Mouse (Mus musculus) forelimb bud, embryonic 11.5 days (tissue): ENCODE results near the gene Asap2.

Experiments
- DNase-seq: peaks from one replicate; pipeline ENCODE4 v3.0.0-alpha.2; 2012; ENCODE audit warnings: low read depth, low spot score

Gene Asap2

DNA sequence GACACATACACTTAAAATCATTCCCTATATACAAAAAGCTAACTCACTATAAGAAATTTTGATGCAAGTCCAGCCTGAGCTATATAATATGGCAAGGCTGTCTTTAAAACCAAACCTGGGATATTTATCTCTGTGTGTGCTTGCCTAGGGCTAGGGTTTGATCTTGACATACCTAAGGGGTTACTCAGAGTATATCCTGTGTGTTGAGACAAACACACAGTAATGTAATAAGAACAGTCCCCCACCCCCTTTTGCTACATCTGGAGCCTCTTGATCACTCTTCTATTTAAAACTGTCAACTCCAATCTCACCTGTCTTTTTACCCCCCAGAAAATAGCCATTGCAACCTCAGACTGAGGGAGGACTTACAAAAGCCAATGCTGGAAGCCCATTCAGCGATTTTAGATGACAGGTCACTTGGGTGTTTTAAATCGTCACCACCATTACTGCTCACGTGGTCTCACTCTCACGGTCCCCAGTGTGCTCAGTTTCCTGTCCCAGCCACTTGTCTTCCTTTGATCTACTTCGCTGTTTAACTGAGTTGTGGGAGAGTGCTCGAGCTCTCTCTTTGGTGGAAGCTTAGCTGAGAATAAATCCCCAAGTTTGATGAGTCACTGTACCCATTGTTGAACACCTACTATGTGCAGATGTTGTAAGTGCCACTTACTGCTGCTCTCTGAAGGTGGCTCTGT lies 176.8 kb downstream of the Asap2 start:
- DNase-seq: no peak

DNA sequence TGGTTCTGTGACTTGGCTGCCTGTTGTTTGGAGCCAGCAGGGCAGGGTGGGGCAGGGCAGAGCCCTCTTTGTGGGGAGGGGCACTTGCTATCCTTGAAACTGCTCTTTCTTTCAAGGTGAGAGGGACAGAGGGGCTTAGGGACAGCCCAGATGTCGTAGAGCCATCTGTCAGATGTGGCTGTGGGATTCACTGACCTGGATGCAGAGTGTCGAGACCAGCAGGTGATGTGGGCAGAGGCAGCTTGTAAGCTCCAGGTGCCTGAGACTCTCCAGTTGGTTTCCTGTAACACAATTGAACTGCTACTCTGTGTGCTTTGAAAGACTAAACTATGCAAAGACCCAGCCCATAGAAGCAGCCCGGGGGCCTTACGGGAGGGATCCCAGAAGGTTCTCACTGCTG lies 177.5 kb downstream of the Asap2 start:
- DNase-seq: no peak

DNA sequence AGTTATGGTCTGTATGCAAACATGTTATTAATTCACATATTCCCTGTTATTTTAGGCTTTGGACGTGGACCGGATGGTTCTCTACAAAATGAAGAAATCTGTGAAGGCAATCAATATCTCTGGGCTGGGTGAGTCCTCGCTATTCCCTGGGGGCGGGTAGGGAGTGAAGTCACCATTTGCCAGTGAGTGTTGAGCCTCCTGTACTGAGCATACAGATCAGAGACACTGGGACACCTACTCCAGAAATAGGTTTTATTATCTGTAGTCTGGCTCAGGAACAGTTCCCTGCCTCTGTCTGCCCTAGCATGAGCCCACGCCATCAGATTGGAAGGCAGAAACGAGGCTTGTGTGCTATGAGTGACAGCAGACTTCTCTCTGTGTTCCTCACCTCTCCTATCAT lies 177.9 kb downstream of the Asap2 start:
- DNase-seq: no peak

DNA sequence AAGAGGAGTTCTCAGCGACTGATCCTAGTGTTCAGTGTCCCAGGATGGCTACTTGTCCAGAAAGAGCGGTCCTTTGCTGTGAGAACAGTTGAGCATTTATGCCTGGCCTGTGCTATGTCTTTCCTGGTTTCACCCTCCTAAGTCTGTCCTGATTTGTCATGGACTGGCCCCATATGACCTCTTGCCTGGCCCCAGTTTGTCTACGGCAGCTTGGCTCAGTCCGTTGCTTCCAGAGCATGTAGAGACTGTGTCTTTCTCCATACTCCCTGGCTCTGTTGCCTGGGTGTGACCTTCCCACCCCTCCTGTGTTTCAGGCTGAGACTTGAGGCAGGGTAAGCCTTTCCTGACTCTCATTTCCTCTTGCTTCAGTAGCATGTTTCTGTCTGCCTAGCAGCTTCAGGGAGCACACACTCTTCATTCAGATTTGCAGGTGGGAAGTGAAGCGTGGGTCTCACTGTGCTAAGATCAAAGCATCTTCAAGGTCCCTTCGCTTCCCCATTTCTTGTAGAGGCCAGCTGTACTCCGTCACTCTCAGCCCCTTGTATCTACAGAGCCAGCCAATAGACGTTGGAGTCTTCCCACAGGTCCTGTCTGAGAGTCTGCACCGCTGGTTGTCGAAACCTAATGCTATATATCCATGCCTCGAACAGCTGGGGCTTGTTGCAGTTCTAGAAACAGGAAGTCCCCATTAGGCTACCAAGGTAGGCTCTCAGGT lies 181.7 kb downstream of the Asap2 start:
- no peak for DNase-seq

DNA sequence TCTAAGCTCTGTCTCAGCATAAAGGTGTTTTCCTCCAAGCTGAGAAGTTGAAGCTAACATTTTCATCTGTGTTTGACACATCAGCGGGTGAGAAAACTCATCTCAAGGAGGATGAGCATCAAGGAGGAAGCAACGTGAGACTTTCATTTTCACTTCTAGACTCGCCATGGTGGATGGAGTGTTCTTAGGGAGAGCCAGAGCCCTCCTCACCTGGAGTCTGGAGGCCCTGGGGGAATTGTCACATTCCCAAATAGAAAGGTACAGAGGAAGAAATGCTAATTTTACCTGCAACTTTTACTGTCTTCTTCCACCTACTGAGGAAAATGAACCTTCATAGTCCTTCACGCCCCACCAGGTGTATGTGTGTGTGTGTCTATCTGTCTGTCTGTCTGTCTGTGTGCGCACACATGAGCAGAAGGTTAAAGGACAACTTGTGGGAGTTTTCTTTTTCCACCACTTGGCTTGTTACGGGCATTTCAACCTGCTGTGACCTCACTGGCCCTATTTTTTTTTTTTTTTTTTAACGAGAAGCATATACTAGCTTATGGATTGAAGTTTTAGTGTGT lies 183.7 kb downstream of the Asap2 start:
- DNase-seq: no peak

DNA sequence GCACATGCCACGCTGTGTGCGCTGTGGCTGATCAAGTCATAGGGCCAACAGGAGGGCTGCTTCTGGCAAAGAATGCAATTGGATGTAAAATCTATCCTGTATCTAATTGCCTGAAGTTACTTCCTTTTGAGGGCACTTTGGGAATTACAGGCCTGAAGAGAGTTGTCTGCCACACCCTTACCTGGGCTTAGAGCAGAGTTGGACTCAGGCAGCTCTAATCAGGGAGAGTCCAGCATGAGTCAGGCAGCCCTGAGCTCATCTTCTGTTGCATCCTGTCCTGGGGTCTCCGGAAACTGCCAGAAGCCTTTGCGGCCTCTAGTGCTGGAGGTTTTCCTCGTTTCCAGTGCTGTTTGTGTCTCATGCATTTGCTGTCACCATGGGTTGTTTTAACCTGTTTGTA lies 186.1 kb downstream of the Asap2 start:
- DNase-seq: no peak

DNA sequence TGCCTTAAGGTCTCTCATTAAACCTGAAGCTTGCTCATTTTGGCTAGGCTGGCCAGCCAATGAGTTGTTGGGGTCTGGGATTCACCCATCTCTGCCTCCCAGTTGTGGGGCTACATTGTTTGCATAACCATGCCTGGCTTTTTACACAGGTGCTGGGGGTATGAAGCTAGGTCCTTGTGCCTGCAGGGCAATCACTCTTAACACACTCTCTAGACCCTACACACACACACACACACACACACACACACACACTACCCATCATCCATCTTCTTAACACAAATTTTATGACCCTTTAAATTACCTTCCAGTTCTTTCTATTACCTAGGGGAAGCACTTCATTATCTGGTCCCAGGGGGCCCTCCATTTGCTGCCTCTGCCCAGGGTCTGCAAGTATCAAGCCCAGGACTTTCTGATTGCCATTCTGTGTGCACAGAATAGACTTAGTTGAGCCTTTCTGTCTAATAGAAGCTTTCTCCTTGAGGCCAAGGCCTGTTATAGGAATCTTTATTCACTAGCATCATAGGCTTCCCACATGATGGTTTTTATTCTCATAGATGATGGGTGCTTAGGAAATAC lies 187.0 kb downstream of the Asap2 start:
- no peak for DNase-seq

DNA sequence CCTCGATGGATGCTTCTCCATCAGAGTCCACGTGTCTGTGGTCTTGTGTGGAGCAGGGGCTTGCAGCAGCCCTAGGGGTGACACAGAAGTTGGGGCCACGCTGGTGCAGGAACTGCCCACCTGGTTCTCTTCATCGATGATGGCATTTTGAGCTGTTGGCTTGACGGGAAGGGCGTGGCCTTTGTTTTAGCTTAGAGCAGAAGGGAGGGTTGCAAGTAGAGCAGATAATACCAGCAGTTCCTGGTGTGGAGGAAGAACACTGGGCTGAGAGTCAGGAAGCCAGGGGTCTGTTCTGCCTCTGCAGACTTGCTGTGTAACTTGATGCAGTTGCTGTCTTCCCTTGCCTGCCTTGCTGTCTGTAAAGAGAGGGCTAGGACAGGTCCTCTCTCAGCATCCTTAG lies 189.8 kb downstream of the Asap2 start:
- DNase-seq: no peak

DNA sequence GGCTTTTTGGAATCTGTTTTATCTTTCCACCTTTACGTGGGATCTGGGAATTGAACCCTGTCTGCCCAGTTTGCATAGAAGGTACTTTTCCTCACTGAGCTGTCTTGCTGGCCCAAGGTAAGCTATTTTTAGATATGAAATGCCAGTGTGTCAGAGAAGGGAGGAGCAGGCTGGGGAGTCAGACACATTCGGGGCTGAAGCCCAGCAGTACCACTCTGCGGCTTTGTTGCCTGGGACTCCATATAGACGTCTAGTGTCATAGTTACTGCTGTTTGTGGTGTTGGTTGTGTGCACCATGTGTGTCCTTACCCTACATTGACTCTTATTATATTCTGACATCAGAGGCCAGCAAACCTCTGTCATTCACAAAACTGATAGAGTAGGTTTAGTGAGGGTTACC lies 192.5 kb downstream of the Asap2 start:
- no peak for DNase-seq

DNA sequence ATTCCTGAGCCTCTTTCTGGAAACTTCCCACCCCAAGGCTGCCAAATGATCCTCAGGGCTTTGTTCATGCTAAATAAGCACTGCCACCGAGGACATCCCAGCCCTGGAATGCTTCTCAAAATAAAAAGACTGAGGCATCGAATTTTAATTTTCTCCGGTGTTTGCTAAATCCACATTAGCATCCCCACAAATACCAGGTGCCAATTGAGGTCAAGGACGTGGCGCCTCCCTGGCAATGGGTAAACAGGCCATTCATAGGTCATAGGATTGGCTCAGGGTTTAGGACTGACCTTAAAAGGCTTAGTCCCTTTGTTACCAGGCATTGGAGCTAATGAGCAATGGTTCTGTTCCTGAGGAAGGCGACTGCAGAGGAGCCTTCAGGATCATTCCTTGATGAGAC lies 193.1 kb downstream of the Asap2 start:
- DNase-seq: no peak

DNA sequence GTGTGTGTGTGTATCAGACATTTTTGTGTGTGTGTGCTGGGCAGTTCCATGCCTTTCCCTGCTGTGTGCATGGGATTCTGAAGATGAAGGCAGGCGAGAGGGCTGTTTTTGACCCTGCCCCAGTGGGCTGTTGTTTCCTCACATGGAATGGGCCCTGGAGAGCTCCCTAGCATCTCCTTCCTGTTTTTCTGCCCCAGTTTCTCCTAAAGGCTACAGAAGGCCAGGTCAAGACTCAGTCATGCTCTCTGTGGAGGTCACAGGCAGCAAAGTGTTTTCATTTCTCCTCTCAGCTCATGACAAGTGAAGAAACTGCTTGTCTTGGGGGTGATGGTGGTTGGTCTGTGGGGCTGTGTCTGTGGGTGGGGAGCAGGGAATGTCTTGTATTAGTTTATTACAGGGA lies 195.9 kb downstream of the Asap2 start:
- no peak for DNase-seq

DNA sequence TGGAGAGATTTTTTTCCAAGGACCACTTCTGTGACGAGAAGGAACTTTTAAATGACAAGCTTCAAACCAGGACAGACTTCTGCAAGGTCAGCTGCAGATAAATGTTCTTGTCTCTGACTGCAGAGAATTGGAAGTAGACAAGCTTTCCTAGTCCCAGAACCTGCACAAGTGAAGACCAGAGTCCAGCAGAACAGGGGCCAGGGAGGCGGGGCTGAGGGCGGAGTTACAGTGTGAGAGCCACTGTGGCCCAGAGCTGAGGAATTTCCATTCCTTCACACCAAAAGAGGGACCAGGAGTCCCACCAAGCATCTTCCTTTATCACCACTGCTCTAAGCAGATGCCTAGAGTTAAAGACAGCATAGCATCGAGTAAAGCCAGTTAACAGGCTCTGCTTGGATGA lies 198.6 kb downstream of the Asap2 start:
- DNase-seq: no peak

DNA sequence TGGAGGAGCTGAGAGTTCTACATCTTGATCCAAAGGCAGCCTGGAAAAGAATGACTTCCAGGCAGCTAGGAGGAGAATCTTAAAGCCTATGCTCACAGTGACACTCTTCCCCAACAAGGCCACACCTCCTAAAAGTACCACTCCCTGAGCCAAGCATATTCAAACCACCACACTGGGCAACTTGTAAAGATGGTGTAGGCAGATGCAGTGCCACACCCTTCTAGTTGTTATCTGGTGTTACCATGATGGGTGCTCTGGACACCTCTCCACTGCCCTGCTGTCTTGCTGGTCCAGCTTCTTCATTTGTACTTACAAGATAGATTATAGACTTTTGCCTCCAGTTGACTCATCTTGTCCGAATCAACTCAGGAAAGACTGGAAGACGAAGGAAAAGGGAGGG lies 201.3 kb downstream of the Asap2 start:
- no peak for DNase-seq

DNA sequence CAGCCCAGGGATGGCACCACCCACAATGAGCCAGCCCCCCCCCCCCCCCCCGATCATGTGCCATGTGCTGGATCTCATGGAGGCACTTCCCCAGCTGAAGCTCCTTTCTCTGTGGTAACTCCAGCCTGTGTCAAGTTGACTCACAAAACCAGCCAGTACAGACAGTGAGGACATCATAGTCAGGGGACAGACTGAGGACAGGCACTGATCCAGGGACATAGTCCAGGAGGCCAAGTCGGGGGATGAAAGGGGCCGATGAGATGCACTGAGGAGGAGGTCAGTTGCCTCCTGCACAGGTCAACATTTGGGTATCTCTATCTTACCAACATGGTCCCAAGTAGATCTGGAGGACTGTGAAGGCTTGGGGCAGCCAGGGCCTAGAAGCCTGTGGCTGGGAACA lies 205.2 kb downstream of the Asap2 start:
- no peak for DNase-seq

DNA sequence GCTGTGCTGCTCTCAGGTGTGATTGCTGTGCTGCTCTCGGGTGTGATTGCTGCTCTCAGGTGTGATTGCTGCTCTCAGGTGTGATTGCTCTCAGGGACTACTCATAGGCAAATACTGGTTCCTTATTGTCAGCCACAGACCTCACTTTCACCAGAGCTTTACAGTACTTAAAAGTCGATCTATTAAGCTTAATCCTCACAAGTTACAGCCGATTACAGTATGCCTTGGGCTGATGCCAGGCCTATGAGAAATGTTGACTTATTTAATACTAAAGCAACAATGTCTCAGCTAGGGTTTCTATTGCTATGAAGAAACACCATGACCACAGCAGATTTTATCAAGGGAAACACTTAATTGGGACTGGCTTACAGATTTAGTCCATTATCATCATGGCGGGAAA lies 206.2 kb downstream of the Asap2 start:
- DNase-seq: no peak

DNA sequence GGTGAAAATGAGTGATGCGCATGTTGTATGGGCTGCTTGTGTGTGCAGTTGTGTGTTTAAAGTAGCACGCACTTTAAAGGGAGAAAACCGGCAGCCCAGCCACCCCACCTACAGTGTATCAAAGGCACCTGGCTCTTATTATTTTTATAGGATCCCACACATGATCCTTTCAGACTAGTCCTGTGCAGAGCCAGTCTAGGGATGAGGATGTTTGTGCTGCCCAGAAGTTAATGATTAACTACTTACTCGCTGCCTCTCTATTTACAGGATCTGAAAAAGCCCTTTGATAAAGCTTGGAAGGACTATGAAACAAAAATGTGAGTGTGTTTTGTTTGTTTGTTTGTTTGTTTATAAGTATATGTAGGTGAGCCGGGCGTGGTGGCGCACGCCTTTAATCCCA lies 210.4 kb downstream of the Asap2 start:
- DNase-seq: peak; percentile 16

DNA sequence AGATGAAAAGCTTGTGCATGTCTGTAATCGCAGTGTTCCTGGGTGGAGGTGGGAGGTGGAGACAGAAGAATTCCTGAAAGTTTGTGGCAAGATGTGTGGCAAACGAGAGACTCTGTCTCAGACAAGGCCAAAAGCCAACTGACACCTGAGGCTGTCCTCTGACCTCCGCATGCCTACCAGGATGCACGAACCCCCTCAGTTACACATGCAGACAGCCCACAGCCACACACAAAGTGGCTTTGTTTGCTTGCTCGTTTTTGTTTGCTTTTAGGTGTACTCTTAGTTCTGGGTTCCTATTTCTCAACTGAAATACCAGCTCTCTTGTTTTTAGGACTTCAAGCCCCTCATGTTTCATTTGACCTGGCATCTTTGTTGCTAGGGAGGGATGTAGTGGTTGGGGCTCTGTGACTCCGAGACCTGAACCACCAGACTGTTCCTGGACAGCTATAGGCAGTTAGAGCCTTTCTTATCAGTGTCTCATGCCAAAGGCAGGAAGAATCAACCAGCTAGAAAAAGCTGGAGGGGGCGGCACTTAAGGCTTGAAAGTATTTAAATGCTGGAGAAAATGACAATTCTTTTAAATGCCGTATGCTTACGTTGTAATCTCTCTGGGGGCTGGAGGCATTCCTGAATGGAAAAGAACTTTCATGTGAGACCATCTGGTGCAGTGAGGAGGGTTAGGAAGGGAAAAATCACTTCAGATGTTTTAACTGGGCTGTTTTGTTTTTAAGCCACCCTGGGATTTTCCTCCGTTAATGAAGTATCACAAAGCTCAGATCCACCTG lies 211.4 kb downstream of the Asap2 start:
- no peak for DNase-seq

DNA sequence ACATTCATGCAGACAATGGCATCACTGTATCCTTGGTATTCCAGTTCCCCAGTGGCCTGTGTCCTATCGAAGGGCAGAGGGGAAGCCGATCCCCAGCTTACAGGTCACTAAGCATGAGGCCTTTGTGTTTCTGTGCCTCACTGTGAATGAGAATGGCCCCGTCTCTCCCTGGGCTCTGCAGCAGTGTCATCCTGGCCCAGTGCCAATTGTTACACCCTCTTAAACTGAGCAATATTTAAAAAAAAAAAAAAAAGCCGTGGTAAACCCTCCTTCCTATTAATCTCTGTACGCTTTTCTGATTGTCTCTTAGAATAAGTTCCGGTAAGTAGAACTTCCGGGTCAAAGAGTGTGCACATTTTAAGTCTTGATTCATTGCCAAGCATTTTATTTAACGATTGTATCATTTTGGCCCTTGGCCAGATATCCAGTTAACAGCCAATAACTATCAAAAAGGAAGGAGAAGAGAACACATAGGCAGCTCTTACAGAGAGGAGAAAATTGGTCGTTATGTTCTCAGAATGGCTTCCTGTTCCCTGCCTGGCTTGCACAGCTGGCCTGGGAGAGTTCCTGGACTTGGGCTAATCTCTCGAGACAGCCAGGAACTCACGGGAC lies 214.5 kb downstream of the Asap2 start:
- peak; percentile 32 for DNase-seq

DNA sequence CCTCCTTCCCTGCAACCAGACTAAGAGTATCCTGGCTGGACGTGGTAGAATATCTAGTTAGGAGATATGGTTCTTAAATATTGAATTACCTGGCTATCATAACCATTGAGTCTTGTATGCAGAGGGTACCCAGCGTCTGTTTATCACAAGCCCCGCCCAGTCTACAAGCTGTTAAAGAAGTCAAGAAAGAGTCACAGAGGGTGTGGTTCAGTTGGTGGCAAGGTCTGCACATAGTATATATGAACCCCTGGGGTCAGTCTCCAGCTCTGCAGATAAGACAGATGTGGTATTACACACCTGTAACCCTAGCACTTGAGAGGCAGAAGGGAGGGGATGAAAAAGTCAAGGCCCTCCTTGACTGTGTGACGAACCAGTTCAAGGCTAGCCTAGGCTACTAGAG lies 215.5 kb downstream of the Asap2 start:
- DNase-seq: no peak

DNA sequence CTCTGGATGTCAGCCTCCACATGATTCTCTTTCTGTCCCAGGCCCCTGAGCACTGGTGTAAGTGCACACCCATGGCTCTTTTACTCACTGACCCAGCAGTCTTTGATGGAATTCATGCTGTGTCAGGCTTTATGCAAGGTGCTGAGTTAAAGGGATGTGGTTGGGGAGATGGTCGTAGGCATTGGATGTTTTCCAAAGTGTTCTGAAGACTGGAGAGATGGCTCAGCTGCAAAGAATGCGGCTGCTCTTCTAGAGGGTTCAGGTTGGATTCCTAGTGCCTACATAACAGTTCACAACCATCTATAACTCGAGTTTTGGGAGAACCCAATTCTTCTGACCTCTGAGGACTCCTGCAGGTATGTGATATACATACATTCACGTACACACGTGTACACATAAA lies 217.2 kb downstream of the Asap2 start:
- no peak for DNase-seq

DNA sequence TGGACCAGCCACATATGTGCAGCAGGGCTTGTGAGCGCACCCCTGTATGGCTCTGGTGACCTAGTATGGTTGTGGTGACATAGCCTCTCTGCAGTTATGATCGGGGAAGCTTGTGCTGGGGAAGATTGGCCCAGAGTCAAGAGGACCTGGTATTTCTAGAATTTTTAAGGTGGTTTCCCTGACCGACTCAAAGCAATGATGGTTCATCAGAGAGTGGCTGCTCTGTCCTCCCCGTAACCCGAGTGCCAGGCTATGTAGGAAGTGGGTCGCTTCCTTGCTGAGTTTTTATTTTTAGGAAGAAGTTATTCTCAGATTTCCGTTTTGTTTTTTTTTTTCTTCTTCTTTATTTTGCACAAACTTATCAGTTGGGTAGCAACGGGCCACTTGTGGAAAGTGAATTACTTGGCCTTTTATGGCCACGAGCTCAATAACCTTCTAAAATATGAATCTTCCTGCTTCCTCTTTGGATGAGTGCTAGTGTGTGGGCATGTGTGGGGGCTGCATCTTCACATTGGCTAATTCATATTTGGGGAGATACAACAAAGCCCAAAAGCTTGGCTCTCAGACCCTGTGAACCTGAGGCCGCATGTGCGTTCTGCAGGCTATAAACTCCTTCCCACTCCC lies 218.0 kb downstream of the Asap2 start:
- DNase-seq: no peak
